Mouse (Mus musculus): Measurements from ENCODE around the gene Vwf.
A peak's percentile ranks its signal among the peaks of the same experiment; 100 is the strongest.

Vwf gene

DNA sequence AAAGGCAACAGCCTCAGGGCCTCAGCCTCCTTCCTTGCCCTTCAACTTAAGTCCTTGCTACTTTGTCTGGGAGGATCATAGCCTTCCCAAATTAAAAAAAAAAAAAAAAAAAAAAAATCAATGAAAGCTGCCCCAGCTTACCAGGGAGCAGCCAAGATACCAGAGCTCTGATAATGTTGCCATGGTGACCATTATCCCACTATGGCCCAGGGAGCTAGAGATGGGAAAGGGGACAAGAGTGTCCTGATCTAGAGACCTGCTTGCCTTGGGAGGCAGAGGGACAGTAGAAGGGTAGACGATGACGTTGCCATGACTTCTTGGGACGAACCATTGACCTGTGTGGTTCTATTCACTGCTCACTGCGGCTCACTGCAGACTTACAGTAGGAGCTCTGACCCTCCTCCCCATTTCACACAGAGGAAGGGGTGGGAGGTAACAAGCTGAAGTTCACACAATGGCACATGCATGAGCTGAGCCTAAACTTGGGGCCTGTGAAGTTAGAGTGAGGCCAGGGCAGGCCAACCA is 39.5 kb downstream of the Vwf start:
- no peak for DNase-seq (ENCODE audit: low spot score in 2 of 2)

DNA sequence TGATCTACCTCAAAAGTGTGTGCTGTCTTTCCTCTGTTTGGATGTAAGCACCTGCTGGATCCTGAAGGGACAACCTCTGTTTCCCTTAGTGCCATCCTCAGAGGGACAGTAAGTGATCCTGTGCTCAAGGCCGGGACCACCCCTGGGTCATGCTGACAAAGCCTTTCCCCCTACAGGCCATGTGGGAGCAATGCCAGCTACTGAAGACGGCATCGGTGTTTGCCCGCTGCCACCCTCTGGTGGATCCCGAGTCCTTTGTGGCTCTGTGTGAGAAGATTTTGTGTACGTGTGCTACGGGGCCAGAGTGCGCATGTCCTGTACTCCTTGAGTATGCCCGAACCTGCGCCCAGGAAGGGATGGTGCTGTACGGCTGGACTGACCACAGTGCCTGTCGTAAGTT is 41.7 kb downstream of the Vwf start:
- no peak for DNase-seq (ENCODE audit: low spot score in 2 of 2)

DNA sequence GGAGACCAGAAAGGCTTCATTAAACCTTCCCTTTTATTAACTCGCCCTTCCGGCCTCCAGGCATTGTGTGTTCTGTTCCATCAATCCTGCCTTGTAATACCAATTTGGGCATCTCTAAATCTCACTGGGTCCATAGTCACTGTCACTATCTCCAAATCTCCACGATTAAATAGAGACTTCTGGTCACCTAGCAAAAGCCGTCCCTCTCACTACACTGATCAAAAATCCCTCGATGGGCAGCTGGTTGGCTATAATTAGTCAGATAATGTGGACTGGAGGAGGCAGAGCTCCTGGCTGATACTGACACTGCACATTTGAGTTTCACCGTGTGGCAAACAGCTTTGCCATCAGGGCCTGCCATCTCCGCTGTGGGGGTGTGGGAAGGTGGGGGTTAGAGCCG is 42.5 kb downstream of the Vwf start:
- no peak for DNase-seq (ENCODE audit: low spot score in 2 of 2)

DNA sequence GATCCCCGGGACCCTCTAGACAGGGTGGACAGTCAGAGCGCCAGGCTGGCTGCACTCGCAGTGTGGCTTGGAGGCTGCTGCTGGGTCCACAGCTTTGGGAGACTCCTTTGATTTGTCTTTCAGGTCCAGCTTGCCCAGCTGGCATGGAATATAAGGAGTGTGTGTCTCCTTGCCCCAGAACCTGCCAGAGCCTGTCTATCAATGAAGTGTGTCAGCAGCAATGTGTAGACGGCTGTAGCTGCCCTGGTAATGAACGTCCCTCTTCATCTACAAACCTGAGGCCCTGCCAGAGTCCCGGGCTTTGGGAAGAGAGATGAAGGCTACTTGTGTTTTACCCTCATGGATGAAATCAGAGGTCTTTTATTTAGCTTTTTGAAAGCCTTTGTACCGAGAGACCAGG is 43.5 kb downstream of the Vwf start:
- DNase-seq (ENCODE audit: low spot score in 2 of 2): no peak

DNA sequence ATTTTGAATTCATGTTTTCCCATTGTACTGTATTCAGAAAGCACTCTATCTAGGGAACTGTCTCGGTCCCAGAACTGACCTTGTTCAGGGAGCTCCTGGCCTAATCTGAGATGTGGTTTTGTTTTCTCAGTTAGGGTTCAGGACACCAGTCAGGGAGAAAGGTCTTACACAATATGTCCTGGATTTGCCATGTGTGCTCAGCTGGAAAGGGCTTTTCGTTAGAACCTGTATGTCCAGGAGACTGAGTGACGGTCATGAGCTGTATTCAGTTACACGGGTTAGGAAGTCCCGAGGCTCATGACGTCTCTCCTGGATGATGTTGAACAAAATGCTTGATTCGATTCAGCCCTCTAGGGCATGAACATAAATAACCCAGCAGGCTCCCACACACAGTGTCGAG is 43.9 kb downstream of the Vwf start:
- DNase-seq (ENCODE audit: low spot score in 2 of 2): no peak

DNA sequence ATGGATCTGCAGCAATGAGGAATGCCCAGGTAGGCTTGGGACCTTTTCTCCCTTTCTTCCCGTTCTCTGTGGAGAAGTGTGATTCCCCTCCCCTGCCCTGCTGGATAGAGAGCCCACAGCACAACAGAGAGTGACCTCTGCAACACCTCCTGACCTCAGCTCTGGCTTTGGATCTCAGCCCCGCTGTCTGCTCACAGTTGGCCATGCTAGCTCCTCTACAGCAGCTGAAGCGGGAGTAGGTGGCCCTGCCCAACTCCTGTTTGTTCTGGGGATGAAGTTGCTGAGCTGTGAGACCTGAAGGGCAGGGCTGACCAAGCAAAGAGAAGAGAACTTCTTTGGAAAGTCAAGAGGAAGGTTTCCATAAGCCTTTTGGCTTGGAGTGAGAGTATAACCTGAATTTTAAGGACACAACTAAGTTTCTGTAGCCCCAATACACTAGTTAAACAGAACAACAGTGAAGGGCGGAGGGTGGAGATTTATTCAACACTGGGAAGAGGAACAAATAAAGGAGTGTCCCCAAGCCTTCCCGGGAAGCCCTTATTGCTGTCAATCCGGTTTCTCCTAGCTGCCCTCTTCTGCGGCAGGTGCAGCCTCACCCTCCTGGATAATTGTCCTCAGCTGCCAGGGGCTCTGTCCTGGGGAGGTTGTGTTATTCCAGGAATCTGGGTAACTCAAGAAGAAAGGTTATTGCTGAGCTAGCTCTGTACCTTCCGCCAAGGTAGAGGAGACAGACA is 45.2 kb downstream of the Vwf start:
- DNase-seq (ENCODE audit: low spot score in 2 of 2): peak in 1 of 2 experiments; percentile 29

DNA sequence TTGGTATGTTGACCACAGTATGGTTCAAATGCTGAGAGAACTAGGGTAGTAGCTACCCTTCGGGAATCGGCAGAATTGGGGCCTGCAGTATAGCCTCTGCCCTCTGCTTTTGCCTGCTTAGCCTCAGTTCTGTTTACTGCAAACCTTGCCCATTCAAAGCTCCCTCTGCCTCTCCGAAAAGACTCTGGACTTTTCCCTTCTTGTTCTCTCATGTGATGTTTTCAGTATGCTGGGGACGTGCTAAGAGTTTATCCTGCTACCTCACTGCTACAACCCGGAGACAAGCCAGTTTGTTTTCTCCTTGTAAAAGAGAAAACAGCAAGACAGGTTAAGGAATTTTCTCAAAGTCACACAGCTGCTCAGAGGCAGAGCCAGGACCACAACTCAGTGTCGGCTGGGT is 46.0 kb downstream of the Vwf start:
- DNase-seq (ENCODE audit: low spot score in 2 of 2): no peak

DNA sequence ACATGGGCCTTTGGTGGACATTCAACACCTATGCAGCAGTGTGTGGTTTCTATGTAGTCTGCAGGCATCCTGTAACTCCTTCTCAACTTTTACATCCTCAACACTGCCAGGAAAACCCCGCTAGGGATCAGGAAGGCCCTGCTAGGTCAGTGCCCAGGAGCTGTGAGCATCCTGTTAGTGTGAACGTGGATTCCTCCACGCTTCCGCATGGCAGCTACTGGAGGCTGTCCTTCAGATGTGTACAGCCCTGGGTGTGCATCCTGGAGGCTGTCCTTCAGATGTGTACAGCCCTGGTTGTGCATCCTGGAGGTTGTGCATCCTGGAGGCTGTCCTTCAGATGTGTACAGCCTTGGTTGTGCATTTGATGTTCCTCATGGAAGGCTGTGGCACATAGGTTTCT is 47.7 kb downstream of the Vwf start:
- no peak for DNase-seq (ENCODE audit: low spot score in 2 of 2)

DNA sequence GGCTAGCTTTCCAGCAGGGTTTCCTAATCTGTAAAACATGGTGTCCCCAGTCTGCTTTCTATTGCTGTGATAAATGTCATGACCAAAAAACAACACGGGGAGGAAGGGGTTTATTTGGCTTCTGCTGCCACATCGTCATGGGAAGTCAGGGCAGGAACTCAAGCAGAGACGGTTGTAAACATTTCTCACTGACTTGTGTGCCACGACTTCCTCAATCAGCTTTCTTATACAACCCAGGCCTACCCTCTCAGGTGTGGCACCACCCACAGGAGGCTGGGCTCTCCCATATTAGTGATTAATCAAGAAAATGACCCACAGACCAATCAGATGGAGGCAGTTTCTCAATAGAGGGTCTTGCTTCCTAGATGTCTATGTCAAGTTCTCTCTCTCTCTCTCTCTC is 48.3 kb downstream of the Vwf start:
- no peak for DNase-seq (ENCODE audit: low spot score in 2 of 2)

DNA sequence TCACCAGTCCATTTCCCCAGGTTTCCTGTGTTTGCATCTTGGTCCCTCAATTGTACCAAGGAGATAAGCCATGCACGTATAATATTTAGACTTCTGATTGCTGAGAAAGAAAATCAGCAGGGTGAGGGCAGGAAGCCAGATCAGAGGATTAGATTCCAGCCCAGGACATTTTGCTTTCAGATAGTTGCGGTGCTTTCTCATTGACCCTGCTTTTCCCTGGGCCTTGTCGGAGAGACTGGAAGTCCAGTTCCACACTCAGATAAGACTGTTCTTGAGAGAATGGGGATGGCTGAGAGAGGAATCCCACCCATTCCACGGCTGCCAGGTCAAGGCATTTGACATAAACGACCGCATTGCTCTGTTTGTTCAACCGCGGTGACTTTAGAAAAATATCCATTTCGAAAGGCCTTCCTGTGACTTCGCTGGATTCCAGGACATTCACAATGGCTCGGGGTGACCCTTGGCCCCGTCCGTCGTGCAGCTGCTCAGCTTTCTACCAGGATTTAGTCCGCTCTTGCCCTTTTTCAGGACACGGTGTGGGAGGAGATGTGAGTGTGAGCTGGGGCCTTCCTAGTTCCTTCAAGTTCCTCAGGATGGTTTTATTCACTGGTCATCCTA is 50.2 kb downstream of the Vwf start:
- no peak for DNase-seq (ENCODE audit: low spot score in 2 of 2)

DNA sequence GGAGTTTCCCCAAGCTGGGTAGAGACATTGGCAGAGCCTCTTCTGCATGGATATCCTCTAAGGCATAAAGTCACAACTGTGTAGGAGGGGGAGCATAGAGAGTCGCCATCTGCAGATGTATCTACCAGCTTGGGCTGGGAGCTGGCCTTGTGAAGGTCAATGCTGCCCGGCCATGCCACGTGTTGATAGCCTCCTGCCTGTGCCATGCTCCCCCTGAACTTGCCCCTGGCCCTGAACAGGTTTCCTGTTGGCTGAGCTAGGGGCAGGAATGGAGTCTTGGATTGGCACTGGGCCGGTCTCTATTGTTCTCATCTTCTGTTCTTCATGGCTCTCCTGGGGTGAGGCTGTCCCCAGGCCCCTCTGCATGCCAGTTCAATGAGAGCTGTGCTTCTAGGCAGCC is 51.1 kb downstream of the Vwf start:
- DNase-seq (ENCODE audit: low spot score in 2 of 2): no peak

DNA sequence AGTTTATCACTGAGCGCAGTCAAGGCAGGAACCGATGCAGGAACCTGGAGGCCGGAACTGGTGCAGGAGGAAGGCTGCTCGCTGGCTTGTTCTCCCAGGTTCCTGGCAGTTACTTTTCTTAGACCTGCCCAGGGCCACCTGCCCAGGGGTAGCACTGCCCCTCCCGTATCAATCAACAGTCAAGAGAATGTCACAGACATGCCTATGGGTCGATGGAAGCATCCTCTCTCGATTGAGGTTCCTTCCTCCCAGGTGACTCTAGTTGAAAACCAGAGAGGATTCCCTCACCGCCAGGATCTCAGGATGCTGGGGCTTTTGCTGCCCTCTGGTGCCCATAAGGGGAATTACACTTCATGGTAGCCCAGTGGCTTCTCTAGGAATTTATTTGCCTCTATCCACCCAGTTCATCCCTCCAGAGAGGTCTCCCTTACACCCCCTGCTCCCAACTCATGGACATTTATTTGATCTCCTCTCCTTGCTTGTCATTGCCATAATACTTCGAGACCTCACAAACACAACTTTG is 53.5 kb downstream of the Vwf start:
- peak; percentile 50 to 61 for DNase-seq (ENCODE audit: low spot score in 2 of 2)

DNA sequence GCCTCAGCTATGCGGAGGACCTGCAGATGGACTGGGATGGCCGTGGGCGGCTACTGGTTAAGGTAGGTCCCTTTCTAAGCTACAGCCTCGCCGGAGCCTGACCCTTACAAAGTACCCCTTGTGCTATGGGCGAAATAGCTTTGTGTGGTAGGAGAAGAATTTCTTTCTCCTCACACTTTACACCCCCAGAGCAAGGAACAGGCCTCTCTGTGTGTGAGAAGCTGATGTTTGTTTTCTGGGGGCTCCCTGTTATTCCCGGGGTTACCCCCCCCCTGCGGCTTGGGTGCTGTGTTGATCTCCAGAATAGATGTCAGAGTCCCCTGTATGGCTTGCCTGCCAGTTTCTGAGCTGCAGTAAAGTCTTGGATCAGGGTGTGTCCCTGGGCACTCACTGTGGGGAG is 54.1 kb downstream of the Vwf start:
- DNase-seq (ENCODE audit: low spot score in 2 of 2): no peak

DNA sequence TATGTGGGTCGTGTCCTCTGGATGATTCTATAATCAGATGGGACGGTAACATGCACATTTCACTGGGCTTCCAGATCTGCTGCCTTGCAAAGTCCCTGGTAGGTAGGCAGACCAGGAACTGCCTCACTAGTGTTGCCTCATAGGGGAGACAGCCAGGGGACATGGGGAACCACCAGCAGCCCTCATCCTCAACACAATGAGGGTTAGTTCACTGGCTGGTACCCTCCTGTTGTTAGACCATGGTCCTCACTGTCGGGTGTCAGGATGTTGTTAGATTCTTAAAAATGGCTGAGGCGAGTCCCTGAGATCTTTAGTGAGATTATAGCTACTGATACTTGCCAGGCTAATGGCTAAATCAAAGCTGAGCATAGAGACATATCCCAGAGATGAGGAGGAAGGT is 54.6 kb downstream of the Vwf start:
- no peak for DNase-seq (ENCODE audit: low spot score in 2 of 2)

DNA sequence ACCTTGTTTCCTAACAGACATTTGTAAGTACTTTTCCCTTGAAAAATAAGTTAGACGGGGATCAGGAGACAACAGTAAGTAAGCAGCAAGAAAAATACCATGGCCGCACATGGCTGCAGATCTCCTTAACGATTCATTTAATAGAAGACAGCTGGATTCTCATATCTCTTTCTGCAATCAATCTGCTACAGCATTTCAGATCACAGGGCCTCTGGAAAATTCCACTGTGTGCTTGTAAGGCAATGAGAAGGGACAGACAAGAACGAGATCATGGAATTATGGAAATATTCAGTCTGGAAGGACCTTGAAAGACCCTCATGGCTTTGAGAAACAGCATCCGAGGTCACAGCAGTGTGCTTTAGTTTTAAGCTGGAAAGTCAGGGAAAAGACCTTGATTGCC is 55.2 kb downstream of the Vwf start:
- no peak for DNase-seq (ENCODE audit: low spot score in 2 of 2)

DNA sequence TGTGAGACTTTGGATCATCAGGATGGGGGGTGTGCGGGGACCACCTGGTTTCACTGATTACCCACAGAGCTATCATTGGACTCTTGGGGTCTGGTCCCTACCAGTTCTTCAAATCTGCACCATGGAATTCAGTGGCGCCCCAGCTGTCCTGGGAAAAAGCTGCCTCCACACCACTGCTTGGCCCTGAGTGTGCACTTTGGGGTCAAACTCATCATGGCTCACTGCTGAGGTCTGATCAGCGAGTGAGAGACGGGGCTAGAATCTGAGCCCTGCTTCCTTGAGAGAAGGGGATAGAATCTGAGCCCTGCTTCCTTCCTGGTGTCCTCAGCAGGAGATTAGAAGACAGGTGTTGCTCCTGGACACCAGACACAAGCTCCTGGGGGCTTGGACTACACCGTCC is 55.8 kb downstream of the Vwf start:
- no peak for DNase-seq (ENCODE audit: low spot score in 2 of 2)

DNA sequence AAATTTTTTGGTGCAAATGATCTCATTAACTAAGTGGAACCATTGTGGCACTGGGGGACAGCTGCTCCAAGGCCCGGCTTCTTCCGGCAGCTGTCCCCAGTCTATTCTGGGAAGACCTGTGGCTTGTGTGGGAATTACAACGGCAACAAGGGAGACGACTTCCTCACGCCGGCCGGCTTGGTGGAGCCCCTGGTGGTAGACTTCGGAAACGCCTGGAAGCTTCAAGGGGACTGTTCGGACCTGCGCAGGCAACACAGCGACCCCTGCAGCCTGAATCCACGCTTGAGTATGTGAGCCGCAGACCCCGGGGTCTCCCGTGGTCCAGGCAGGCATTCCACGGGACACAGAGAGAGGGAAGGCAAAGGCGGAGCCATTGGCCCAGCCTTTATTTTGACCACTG is 56.7 kb downstream of the Vwf start:
- DNase-seq (ENCODE audit: low spot score in 2 of 2): peak; percentile 66 to 74

DNA sequence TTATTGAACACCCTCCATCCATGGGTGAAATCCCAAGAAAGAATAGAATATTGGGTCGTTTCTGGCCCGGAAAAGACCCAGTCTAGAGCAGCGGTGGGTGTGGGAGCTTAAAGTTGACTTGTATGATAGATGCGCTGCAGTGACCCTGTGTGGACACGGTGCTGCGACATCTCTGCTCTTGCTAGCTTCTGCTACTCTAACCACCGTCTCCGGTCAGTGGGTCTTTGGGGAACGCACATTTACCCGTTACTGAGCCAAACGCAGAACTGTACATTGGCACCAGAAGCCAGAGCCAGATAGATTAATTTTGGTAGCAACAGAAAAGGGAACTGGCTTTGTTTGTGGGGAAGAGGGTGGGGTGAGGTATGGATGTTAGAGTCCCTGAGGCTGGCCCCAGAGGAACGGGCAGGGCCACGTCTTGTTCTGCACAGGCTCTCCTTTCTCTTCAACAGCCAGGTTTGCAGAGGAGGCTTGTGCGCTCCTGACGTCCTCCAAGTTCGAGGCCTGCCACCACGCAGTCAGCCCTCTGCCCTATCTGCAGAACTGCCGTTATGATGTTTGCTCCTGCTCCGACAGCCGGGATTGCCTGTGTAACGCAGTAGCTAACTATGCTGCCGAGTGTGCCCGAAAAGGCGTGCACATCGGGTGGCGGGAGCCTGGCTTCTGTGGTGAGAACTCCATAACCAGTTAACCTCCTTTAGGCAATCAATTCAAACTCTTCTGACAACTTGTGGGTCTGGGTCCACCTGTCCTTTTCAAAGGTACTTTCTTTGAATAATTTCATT is 57.3 kb downstream of the Vwf start:
- no peak for DNase-seq (ENCODE audit: low spot score in 2 of 2)

DNA sequence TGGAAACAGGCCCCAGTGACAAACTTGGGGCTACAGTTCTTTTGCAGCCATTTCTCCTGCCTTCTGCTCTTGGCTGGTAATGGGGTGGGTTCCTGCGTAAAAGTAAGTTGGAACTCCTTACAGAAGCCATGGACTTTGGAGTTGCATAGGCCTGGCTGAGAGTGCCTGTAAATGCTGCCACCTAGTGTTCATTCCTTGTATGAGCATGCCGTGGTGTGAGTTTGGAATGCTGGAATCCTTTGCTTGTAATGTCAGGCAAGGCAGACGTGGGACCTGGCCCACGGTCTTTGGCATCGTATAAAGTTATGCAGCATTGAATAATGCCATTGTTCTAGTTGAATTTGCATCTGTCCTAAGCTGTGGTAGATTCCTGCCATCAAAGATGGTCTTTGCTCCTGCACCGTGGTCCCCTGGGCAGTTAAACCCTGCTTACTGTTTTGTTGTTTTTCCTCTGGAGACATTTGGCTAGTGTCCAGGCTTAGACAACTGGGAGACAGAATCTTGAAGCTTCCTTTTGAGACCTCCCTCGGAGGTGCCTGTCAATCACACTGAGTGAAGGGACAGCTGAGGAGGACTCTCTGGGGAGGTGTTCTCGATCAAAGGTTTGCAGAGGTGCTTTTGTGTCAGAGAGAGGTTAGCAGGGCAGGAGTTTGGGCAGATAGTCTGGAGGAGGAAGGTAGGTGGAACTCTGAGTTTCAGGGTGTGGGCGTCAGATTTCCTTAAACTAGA is 58.1 kb downstream of the Vwf start:
- peak in 1 of 2 experiments; percentile 54 for DNase-seq (ENCODE audit: low spot score in 2 of 2)

DNA sequence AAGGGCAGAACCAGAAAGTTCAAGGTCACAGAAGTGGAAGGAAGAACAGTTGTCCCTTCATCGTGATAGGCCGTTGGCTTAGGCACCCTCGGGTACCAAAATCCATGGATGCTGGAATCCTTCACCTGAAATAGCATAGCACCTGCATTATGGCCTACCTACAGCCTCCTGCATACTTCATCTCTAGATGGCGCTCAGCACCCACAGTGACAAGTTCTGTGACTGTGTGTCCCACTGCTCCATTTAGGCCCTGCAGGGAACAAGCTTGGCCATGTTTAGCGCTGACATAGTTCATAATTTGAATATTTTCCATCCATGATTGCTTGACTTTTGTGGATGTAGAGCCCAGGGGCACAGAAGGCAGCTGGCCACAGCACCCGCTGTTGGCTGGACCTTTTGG is 62.5 kb downstream of the Vwf start:
- no peak for DNase-seq (ENCODE audit: low spot score in 2 of 2)

DNA sequence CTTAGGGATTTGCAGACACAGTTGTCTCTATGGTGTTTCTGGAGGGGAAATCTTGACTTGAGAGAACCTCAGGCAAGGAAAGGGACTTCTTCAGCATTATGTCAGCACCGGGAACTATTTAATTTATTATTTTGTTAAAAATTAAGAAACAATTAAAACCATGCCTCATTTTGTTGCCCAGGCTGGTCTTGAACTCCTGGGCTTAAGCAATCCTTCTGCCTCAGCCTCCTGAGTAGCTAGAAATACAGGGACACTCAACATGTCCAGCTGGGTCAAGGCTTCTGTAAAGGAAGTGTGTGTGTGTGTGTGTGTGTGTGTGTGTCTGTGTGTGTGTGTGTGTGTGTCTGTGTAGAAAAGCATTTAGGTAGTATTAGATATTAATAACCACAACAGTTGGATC is 71.3 kb downstream of the Vwf start:
- no peak for DNase-seq (ENCODE audit: low spot score in 2 of 2)

DNA sequence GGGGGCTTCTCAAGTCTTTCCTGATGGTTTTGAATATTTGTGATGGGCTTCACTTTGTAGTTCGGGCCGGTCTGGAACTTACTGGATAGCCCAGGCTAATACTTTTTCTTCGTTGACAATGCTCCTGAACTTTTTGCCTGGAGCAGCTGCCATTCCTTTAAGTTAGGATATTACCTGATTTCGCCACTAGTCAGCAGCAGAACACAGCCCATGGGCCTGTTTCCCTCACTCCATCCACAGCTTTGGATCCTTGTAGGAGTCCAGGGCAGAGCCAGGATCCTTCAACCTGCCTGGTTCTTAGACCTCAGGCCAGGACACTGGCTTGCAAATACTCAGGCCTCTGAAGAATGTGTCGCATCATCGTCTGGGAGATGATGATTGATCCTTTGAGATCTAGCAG is 74.2 kb downstream of the Vwf start:
- no peak for DNase-seq (ENCODE audit: low spot score in 2 of 2)
